9 mouse cellular contexts compared by ENCODE assay signal in the genomic region with DNA sequence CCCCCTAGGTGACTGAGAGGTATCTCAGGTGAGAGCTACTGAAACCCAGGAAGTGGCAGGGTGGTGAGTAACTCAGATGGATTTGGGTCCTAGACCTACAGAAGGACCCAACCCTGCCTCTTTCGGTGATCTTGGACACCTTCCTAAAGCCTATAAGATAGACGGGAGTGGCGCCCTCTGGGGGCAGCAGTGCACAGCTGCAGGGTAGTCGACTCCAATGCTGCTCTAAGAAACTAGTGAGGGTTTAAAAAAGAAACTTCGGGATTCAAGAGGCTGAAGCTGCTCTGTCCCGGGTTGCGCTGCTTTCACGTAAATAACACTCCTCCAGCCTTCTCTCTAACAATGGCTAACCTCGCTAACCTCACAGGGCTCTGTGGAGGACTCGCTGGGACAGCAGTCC. TPM values are rescaled to one million over a fixed set of nuclear protein-coding genes. Genes with fewer than 3 reads are reported as not detected.
DNase-seq lines count a peak whose midpoint lies in the region; ATAC-seq and TF ChIP-seq lines count a peak whose summit lies in the region.
"Had no signal": no experiment of that assay in that cellular context is flagged by ENCODE, and none has a peak within 500 bp of the region (broad histone marks: within the 10 kb centered on the region; RNA-seq: fewer than 3 reads in every experiment).

No protein-coding gene starts in this region.

- whole genome bisulfite sequencing in liver, postnatal 0 days (ENCODE audit: insufficient replicate concordance) = 32% methylated on average over 10 of the region's 10 CpGs
- 39% methylated on average over 10 of the region's 10 CpGs for WGBS in stomach, postnatal 0 days

- H3K36me3 ChIP-seq in liver, postnatal 0 days (replicated peaks; ENCODE audit: insufficient read depth, low read length) = no peaks in the 10 kb centered on the region
- H3K36me3 ChIP-seq in stomach, postnatal 0 days (ENCODE audit: control insufficient read depth, insufficient read depth, low read length) = no peaks in the 10 kb centered on the region

- no peak for ATAC-seq in liver, postnatal 0 days
- no peak for ATAC-seq in stomach, postnatal 0 days (ENCODE audit: low FRiP score, low TSS enrichment)

- H3K9ac ChIP-seq in liver, postnatal 0 days (replicated peaks) = no peak overlapping the region
- no peak overlapping the region for H3K9ac ChIP-seq in stomach, postnatal 0 days (ENCODE audit: low read length)

- H3K27ac ChIP-seq in liver, postnatal 0 days (ENCODE audit: low read depth) = no peak overlapping the region
- no peak overlapping the region for H3K27ac ChIP-seq in stomach, postnatal 0 days (replicated peaks)

- peaks cover 4% of the 10 kb centered on the region; the same call in 1 of the 2 replicates for H3K4me1 ChIP-seq in liver, postnatal 0 days (ENCODE audit: insufficient read depth)
- no peaks in the 10 kb centered on the region for H3K4me1 ChIP-seq in stomach, postnatal 0 days (replicated peaks; ENCODE audit: control insufficient read depth, insufficient read depth)

- TF ChIP-seq EP300 in liver, postnatal 0 days (IDR thresholded peaks at IDR 0.05; ENCODE audit: low read depth) = no peak
- no peak for TF ChIP-seq EP300 in stomach, postnatal 0 days (optimal IDR thresholded peaks at IDR 0.05)

- H3K4me2 ChIP-seq in liver, postnatal 0 days (ENCODE audit: low read depth, low read length) = no peak overlapping the region
- no peak overlapping the region for H3K4me2 ChIP-seq in stomach, postnatal 0 days (replicated peaks; ENCODE audit: low read depth)

- no peaks in the 10 kb centered on the region for H3K27me3 ChIP-seq in liver, postnatal 0 days (ENCODE audit: insufficient read depth, low read length)
- no peaks in the 10 kb centered on the region for H3K27me3 ChIP-seq in stomach, postnatal 0 days (ENCODE audit: control insufficient read depth, insufficient read depth, low read length)

- DNase-seq in heart, postnatal 4 days = peak; percentile 17
- no peak for DNase-seq in heart, adult 9 months (ENCODE audit: low spot score in 2 of 2)
- DNase-seq in CD8-positive naive resting alpha-beta T cell, adult 2 months (ENCODE audit: low read depth in 2 of 2, low spot score in 2 of 2) = peak; percentile 44 to 62
- DNase-seq in c-Kit-positive CD71-positive TER-119-negative erythroid progenitor cells, embryonic 14.5 days (ENCODE audit: low read depth) = peak; percentile 21
- peak; percentile 58 for DNase-seq in liver, postnatal 0 days
- DNase-seq in stomach, postnatal 0 days (ENCODE audit: low spot score) = peak; percentile 43
- DNase-seq in right cerebral cortex, postnatal 25 days = no peak
- no peak for DNase-seq in left cerebral cortex, postnatal 10 days (ENCODE audit: extremely low spot score in 1 of 2, low spot score in 2 of 2)

- intact Hi-C loops in left cerebral cortex, postnatal 10 days (cut with DNase I) = no loop called here

- peak; percentile 74 for TF ChIP-seq CTCF in liver, postnatal 0 days (IDR thresholded peaks at IDR 0.05; ENCODE audit: low read depth)
- TF ChIP-seq CTCF in stomach, postnatal 0 days (IDR thresholded peaks at IDR 0.05; ENCODE audit: low read depth) = peak; percentile 65

- H3K9me3 ChIP-seq in liver, postnatal 0 days (ENCODE audit: low read length) = no peaks in the 10 kb centered on the region
- no peaks in the 10 kb centered on the region for H3K9me3 ChIP-seq in stomach, postnatal 0 days (ENCODE audit: control insufficient read depth, low read length)

- H3K4me3 ChIP-seq in liver, postnatal 0 days (ENCODE audit: low read depth, low read length) = no peak overlapping the region
- H3K4me3 ChIP-seq in stomach, postnatal 0 days (ENCODE audit: low read depth, low read length) = no peak overlapping the region

RNA-seq across cellular contexts. Expression of gene Opalin, which starts 23.4 kb away (rescaled TPM):
- not detected for total RNA-seq in heart, postnatal 4 days (2021)
- polyA plus RNA-seq in liver, postnatal 0 days (2015; fragmentation: Nextera tagmentation; extraction: Ambion mirVana) = not detected in 2 replicates
- not detected in 2 replicates for polyA plus RNA-seq in stomach, postnatal 0 days (2015; fragmentation: Nextera tagmentation; extraction: Ambion mirVana)
- under 1 TPM; 0.36 to 0.69 TPM for total RNA-seq in left cerebral cortex, postnatal 10 days (2021)

RNA-seq across cellular contexts. Expression of gene Dntt, which starts 24.5 kb away (rescaled TPM):
- total RNA-seq in heart, postnatal 4 days (2021) = not detected
- 0.32 and 0.36 TPM in 2 replicates for polyA plus RNA-seq in liver, postnatal 0 days (2015; fragmentation: Nextera tagmentation; extraction: Ambion mirVana)
- not detected in 2 replicates for polyA plus RNA-seq in stomach, postnatal 0 days (2015; fragmentation: Nextera tagmentation; extraction: Ambion mirVana)
- under 1 TPM in 1 of 2 experiments, not detected in 1; 0.18 TPM for total RNA-seq in left cerebral cortex, postnatal 10 days (2021)
- total RNA-seq: left cerebral cortex, postnatal 14 days had no signal

RNA-seq across cellular contexts. Expression of gene Blnk, which starts 59.2 kb away (rescaled TPM):
- total RNA-seq in heart, postnatal 4 days (2021) = under 1 TPM; 0.27 to 0.55 TPM
- polyA plus RNA-seq in liver, postnatal 0 days (2015; fragmentation: Nextera tagmentation; extraction: Ambion mirVana) = 4.9 and 5.4 TPM in 2 replicates
- polyA plus RNA-seq in stomach, postnatal 0 days (2015; fragmentation: Nextera tagmentation; extraction: Ambion mirVana) = 8.7 and 9.9 TPM in 2 replicates
- total RNA-seq in left cerebral cortex, postnatal 10 days (2021) = 1 to 10 TPM; 3.0 TPM

Comparison
In these comparisons a context has a peak if more than half of its experiments do, and no peak if none do; other contexts are left out.
1. DNase-seq: peak in heart, postnatal 4 days (single experiment), CD8-positive naive resting alpha-beta T cell, adult 2 months (2 of 2), c-Kit-positive CD71-positive TER-119-negative erythroid progenitor cells, embryonic 14.5 days (single experiment), liver, postnatal 0 days (single experiment) and stomach, postnatal 0 days (single experiment); none in heart, adult 9 months (0 of 2), right cerebral cortex, postnatal 25 days (single experiment) and left cerebral cortex, postnatal 10 days (0 of 2).